Mouse (Mus musculus) cortical plate, adult 2 months (tissue): Measurements from ENCODE around the gene Plekhh3.

Experiments used
- CTCF ChIP-seq: fragments of 200-500 bp; IDR thresholded peaks from 2 replicates; pipeline ENCODE4 v1.5.1; 2011; ENCODE audit warnings: mild to moderate bottlenecking, control low read depth, low read length; ENCODE audit not compliant: insufficient read depth; ENCODE audit errors: extremely low read depth
- POLR2A ChIP-seq: fragments of 200-500 bp; IDR thresholded peaks from 2 replicates; pipeline ENCODE4 v1.6.1; 2011; ENCODE audit warnings: mild to moderate bottlenecking, low read length, control low read depth; ENCODE audit not compliant: insufficient read depth; ENCODE audit errors: extremely low read depth

DNA sequence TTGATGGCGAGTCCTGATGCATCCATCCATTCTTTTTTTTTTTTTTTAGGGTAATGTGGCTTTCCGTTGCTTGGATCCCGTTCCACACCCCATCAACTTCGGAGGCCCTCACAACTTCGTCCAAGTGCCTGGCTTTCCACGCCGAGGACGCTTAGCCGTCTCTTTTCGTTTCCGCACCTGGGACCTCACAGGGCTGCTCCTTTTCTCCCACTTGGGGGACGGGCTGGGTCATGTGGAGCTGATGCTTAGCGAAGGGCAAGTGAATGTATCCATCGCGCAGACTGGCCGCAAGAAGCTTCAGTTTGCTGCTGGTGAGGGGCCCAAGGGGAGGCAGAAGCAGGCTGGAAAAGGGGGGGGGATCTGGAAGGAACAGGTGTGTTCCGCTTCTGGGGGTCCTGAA is 9.1 kb upstream of the Plekhh3 start:
- no peak for TF ChIP-seq POLR2A
- no peak for TF ChIP-seq CTCF
